Mouse (Mus musculus) CH12.LX (cell line): ENCODE results near the gene Zfp987. TPM values are rescaled to one million over a fixed set of nuclear protein-coding genes. Genes with fewer than 3 reads are reported as not detected.
"Not testable (repeated sequence)": the region's sequence is repeated elsewhere in the genome, so short reads cannot be mapped to it uniquely, and the experiment has no call there.

Source experiments
- DNase-seq: peaks from one replicate; pipeline ENCODE4 v3.0.0-alpha.2; 2013; ENCODE audit errors: extremely low read depth
- H3K27ac ChIP-seq: 2 replicates; pipeline ENCODE4 v1.5.1; 2012; ENCODE audit warnings: low read depth, mild to moderate bottlenecking, control low read depth, moderate library complexity; ENCODE audit not compliant: insufficient read depth
- H3K27me3 ChIP-seq: replicated peaks from 2 replicates; pipeline ENCODE3; 2012; ENCODE audit warnings: inconsistent platforms
- H3K36me3 ChIP-seq, 2 experiments: replicated peaks in 1 of 2; 2 replicates each; pipeline versions ENCODE3 to v1.6.1; 2012; ENCODE audit warnings: inconsistent platforms in 1 of 2, low read length in 1 of 2, mild to moderate bottlenecking in 1 of 2, mixed read lengths in 1 of 2, moderate library complexity in 1 of 2; ENCODE audit not compliant: control insufficient read depth in 1 of 2, insufficient read depth in 1 of 2
- H3K4me1 ChIP-seq, 2 experiments: 2 replicates each; pipeline ENCODE4 v1.6.1; 2012; ENCODE audit warnings: inconsistent platforms in 1 of 2, moderate library complexity in 1 of 2; ENCODE audit not compliant: insufficient read depth in 2 of 2, control insufficient read depth in 1 of 2
- H3K4me2 ChIP-seq: 2 replicates; pipeline ENCODE4 v1.6.1; 2012; ENCODE audit warnings: low read depth, mild to moderate bottlenecking, control low read depth; ENCODE audit not compliant: poor library complexity, insufficient read depth, severe bottlenecking
- H3K4me3 ChIP-seq, 3 experiments: fragments of 150-350 bp in 1 of 3; sonication (generic) in 1 of 3; replicated peaks in 1 of 3; 2 replicates each; pipeline versions ENCODE3 to v1.5.1; 2011 to 2012; ENCODE audit warnings: low read depth in 2 of 3, low read length in 2 of 3, mild to moderate bottlenecking in 2 of 3, moderate library complexity in 2 of 3, control low read depth in 1 of 3, improper control_type of control experiment in 1 of 3, inconsistent platforms in 1 of 3, mixed read lengths in 1 of 3; ENCODE audit not compliant: poor library complexity in 1 of 3
- H3K79me2 ChIP-seq: replicated peaks from 2 replicates; pipeline ENCODE4 v1.6.1; 2012; ENCODE audit warnings: mild to moderate bottlenecking, moderate library complexity; ENCODE audit not compliant: control insufficient read depth, poor library complexity, insufficient read depth, severe bottlenecking; ENCODE audit errors: extremely low read depth
- H3K9ac ChIP-seq: 2 replicates; pipeline ENCODE4 v1.6.1; 2012; ENCODE audit warnings: low read depth, mild to moderate bottlenecking, control low read depth, moderate library complexity; ENCODE audit not compliant: insufficient read depth
- H3K9me3 ChIP-seq: replicated peaks from 2 replicates; pipeline ENCODE3; 2012; ENCODE audit warnings: low read length, inconsistent platforms, mixed read lengths
- dilution Hi-C: fragments of 300-500 bp; cut with MboI; formaldehyde crosslinking; loops from 2 replicates; pipeline ENCODE4 v1.14.3; 2020; ENCODE audit warnings: low sequenced_read_pairs; ENCODE audit not compliant: extremely low pct_unique_long_range_greater_than_20kb, extremely low pct_ligation_motif_present
- in situ Hi-C: fragments of 300-500 bp; cut with MboI; formaldehyde crosslinking; loops from 3 replicates; pipeline ENCODE4 v1.14.3; 2019; ENCODE audit warnings: low sequenced_read_pairs, low pct_ligation_motif_present, low pct_unique_long_range_greater_than_20kb, mixed read lengths
- polyA plus RNA-seq: library from polyadenylated mRNA; unstranded; fragments of >175 nt; gene quantifications from 2 replicates; pipeline ENCODE4 v1.2.1, GENCODE M21; 2012; ENCODE audit warnings: low read depth; ENCODE audit not compliant: insufficient read length
- total RNA-seq, 2 experiments: library from RNA; depleted of rRNA; stranded (reverse); fragments of 300-350 nt in 1 of 2; fragments of >200 nt in 1 of 2; gene quantifications; 2 replicates each; pipeline ENCODE4 v1.2.3; 2012 to 2014

Zfp987 gene
- total and polyA plus RNA-seq, 3 experiments, result not detected

GRCm38 (mm10) chr4:146064807-146065206 lies 32.3 kb upstream of the Zfp987 start:
- H3K9ac ChIP-seq, H3K4me3 ChIP-seq, H3K79me2 ChIP-seq, H3K9me3 ChIP-seq, in situ Hi-C loops, DNase-seq, H3K27ac ChIP-seq, dilution Hi-C loops, H3K36me3 ChIP-seq, H3K4me2 ChIP-seq, H3K4me1 ChIP-seq, H3K27me3 ChIP-seq: not testable (repeated sequence)

GRCm38 (mm10) chr4:146066932-146067580 lies 30.0 kb upstream of the Zfp987 start:
- H3K4me3 ChIP-seq, H3K27ac ChIP-seq, H3K79me2 ChIP-seq, H3K36me3 ChIP-seq, H3K9me3 ChIP-seq, H3K4me2 ChIP-seq, dilution Hi-C loops, in situ Hi-C loops, H3K27me3 ChIP-seq, H3K9ac ChIP-seq, DNase-seq, H3K4me1 ChIP-seq: not testable (repeated sequence)

GRCm38 (mm10) chr4:146067594-146067993 lies 29.5 kb upstream of the Zfp987 start:
- in situ Hi-C loops, dilution Hi-C loops, H3K36me3 ChIP-seq, H3K9me3 ChIP-seq, H3K4me1 ChIP-seq, H3K4me2 ChIP-seq, H3K4me3 ChIP-seq, H3K9ac ChIP-seq, H3K27me3 ChIP-seq, H3K27ac ChIP-seq, DNase-seq, H3K79me2 ChIP-seq: not testable (repeated sequence)

- H3K4me1 ChIP-seq, in situ Hi-C loops, DNase-seq, dilution Hi-C loops, H3K79me2 ChIP-seq, H3K27ac ChIP-seq, H3K9me3 ChIP-seq, H3K27me3 ChIP-seq, H3K4me3 ChIP-seq, H3K36me3 ChIP-seq, H3K4me2 ChIP-seq, H3K9ac ChIP-seq: not testable (repeated sequence)
These were observed 23.8 kb upstream of the Zfp987 start for GRCm38 (mm10) chr4:146073264-146073663.

- H3K4me1 ChIP-seq, H3K36me3 ChIP-seq, H3K9me3 ChIP-seq, H3K27me3 ChIP-seq, H3K27ac ChIP-seq, H3K4me3 ChIP-seq, H3K79me2 ChIP-seq, dilution Hi-C loops, DNase-seq, H3K9ac ChIP-seq, H3K4me2 ChIP-seq, in situ Hi-C loops: not testable (repeated sequence)
These were observed 4.3 kb downstream of the Zfp987 start for GRCm38 (mm10) chr4:146101448-146101847.

GRCm38 (mm10) chr4:146156524-146156923 lies 59.4 kb downstream of the Zfp987 start, which contains the start of gene Zfp600:
Gene Zfp600, plus strand, starts transcription at chr4:146156824.
- H3K27me3 ChIP-seq, dilution Hi-C loops, H3K36me3 ChIP-seq, H3K4me2 ChIP-seq, H3K27ac ChIP-seq, H3K9ac ChIP-seq, H3K4me3 ChIP-seq, DNase-seq, H3K4me1 ChIP-seq, in situ Hi-C loops, H3K79me2 ChIP-seq, H3K9me3 ChIP-seq: not testable (repeated sequence)
